Mouse (Mus musculus) hindbrain, embryonic 10.5 days (tissue): ENCODE data around the gene Galntl6. TPM values are rescaled to one million over a fixed set of nuclear protein-coding genes. Genes with fewer than 3 reads are reported as not detected.

Experiments used
- DNase-seq: peaks from one replicate; pipeline ENCODE4 v3.0.0-alpha.2; 2017; ENCODE audit warnings: low spot score
- H3K27ac ChIP-seq: fragments of 300-500 bp; sonication (generic); 2 replicates; pipeline ENCODE4 v1.5.1; 2016; ENCODE audit warnings: mild to moderate bottlenecking, moderate library complexity
- H3K27me3 ChIP-seq: fragments of 300-500 bp; sonication (generic); 2 replicates; pipeline ENCODE4 v1.6.1; 2016; ENCODE audit warnings: mild to moderate bottlenecking; ENCODE audit not compliant: poor library complexity, insufficient read depth, severe bottlenecking
- H3K36me3 ChIP-seq: fragments of 300-500 bp; sonication (generic); 2 replicates; pipeline ENCODE4 v1.6.1; 2016; ENCODE audit warnings: mild to moderate bottlenecking, moderate library complexity
- H3K4me1 ChIP-seq: fragments of 300-500 bp; sonication (generic); replicated peaks from 2 replicates; pipeline ENCODE4 v1.6.1; 2016; ENCODE audit warnings: mild to moderate bottlenecking
- H3K4me3 ChIP-seq: fragments of 300-500 bp; sonication (generic); 2 replicates; pipeline ENCODE4 v1.5.1; 2016; ENCODE audit warnings: mild to moderate bottlenecking, moderate library complexity
- H3K9me3 ChIP-seq: fragments of 300-500 bp; sonication (generic); 2 replicates; pipeline ENCODE4 v1.6.1; 2016; ENCODE audit warnings: mild to moderate bottlenecking, moderate library complexity
- WGBS: fragments of 180-500 bp; shearing (Covaris S2); methylation state at CpG from one replicate; pipeline ENCODE4 v1.1.7; 2016; 5-methylcytosine and 5-hydroxymethylcytosine counted together
- polyA plus RNA-seq: library from polyadenylated mRNA; unstranded; fragments of >200 nt; fragmentation: Nextera tagmentation; extraction: Ambion mirVana; gene quantifications from 2 replicates; pipeline ENCODE4 v1.2.1, GENCODE M21; 2016

Galntl6 gene
- 0.20 and 1.3 TPM in 2 replicates for polyA plus RNA-seq

DNA sequence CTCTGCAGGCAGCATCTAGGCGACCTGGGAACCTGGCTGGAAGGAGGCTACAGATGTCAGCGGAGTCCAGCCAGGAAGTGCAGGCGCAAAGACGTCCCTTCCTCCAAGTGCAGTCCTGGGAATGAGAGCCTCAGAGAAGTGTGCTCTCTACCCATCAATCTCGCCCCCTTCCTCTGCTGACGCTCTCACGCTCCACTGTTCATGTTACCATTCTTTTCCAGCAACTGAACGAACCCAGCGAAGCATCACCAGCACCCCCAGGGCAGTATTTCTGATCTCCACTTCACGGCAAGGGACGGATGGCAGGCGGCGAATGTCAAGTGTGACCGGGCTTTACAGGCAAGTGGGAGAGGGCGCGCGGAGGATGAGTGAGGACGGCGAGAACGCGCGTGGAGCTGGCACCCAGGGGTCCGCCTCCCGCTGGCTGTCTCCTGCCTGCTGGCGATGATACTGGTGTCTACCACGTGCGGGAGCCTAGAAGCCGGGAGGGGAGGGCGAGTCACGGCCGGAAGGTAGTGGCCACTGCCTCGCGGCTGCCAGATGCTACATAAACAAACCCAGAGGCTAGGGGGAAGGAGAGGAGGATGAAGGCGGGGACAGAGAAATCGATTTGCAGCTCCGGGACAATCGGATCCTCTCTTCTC is at the start of gene Galntl6:
Gene Galntl6 (minus strand): TSS at position 445 of the 644 bp plus-strand sequence.
- Histone ChIP-seq H3K9me3 (no peaks in the 10 kb centered on the region), H3K4me1 (peaks cover 18% of the 10 kb centered on the region), H3K27ac (peak within 1 kb of the TSS; percentile 63), H3K4me3 (peak within 1 kb of the TSS; percentile 75), H3K36me3 (no peaks in the 10 kb centered on the region), H3K27me3 (peaks cover 27% of the 10 kb centered on the region)
- DNase-seq = peak; percentile 50
- under 1% methylated on average over 37 of the region's 37 CpGs for WGBS

- no peaks in the 10 kb centered on the region for H3K27me3 ChIP-seq
- no peak overlapping the region for H3K4me3 ChIP-seq
- 78% methylated on average over 5 of the region's 5 CpGs for WGBS
- no peak for DNase-seq
- no peaks in the 10 kb centered on the region for H3K36me3 ChIP-seq
- H3K27ac ChIP-seq = no peak overlapping the region
- H3K9me3 ChIP-seq = no peaks in the 10 kb centered on the region
- no peaks in the 10 kb centered on the region for H3K4me1 ChIP-seq
Observed at GRCm38 (mm10) chr8:58957195-58957739, 44.8 kb upstream of the Galntl6 start.

GRCm38 (mm10) chr8:58943773-58944172 is 31.3 kb upstream of the Galntl6 start:
- H3K4me3 ChIP-seq = no peak overlapping the region
- no peaks in the 10 kb centered on the region for H3K36me3 ChIP-seq
- no peak overlapping the region for H3K27ac ChIP-seq
- H3K27me3 ChIP-seq = no peaks in the 10 kb centered on the region
- WGBS = 91% methylated on average over 4 of the region's 4 CpGs
- H3K4me1 ChIP-seq = no peaks in the 10 kb centered on the region
- no peaks in the 10 kb centered on the region for H3K9me3 ChIP-seq
- no peak for DNase-seq

DNA sequence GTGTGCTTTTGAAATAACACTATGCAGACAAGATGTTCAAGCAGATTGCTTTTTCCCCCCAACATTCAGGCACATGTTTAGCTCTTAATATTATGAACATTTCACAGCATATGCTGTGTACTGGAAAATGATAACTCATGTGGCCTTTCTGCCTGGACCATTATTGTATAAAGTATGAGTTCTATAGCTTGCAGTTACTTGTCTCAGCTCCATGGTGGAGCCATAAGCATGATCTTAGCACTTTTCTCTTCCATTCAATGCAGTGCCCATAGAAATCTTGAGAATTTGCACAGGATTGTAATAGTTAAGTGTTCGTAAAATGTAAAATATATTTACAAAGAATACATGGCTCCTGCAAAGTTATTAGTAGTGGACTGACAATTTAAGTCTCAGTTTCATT is 18.6 kb upstream of the Galntl6 start:
- Histone ChIP-seq H3K27ac (no peak overlapping the region), H3K4me3 (no peak overlapping the region), H3K27me3 (no peaks in the 10 kb centered on the region), H3K9me3 (no peaks in the 10 kb centered on the region), H3K36me3 (no peaks in the 10 kb centered on the region), H3K4me1 (no peaks in the 10 kb centered on the region)
- WGBS = 90% methylated on average over 1 of the region's 1 CpGs
- no peak for DNase-seq

DNA sequence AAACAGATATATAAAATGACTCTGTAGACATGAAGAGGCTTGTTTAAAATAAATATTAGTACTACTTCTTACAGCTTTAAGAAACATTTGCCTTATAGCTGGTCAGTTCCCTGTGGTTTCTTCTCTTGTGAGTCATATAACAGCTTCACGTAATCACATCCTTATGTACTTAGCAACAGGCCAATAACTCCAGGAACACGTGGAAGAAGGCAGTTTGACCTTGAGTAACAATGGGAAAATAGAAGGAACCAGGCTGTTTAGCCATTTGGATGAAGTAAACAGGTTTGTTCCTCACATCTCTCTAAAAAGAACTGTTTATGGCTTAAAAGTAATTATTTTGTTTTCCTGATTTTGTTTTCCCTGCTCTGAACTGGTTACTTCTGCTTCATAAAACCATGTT is 2.7 kb upstream of the Galntl6 start:
- Histone ChIP-seq H3K4me1 (peaks cover 18% of the 10 kb centered on the region), H3K36me3 (no peaks in the 10 kb centered on the region)
- WGBS = 73% methylated on average over 2 of the region's 2 CpGs

DNA sequence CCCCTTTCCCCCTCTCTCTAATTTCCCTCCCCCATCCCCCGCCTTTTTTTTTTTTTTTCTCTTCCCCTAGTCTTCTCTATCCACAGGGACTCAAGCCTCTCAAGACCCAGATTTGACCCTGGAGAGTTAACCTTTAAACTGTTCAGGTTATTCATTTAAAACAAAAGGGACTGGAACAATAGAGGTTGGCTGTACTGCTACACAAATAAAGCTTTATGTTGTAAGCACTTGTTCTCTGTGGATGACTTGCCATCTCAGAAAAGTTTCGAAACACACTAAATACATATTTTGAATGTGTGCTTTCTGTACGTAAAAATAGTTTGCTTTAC is 1.2 kb upstream of the Galntl6 start:
- WGBS = 41% methylated on average over 3 of the region's 3 CpGs
- H3K36me3 ChIP-seq = no peaks in the 10 kb centered on the region
- no peak overlapping the region for H3K27ac ChIP-seq
- no peak for DNase-seq
- H3K27me3 ChIP-seq = peaks cover 27% of the 10 kb centered on the region
- peak overlapping the region; percentile 75; the same call in 1 of the 2 replicates for H3K4me3 ChIP-seq
- H3K4me1 ChIP-seq = peaks cover 18% of the 10 kb centered on the region
- no peaks in the 10 kb centered on the region for H3K9me3 ChIP-seq

More for the DNA sequence above, 2.7 kb upstream of the Galntl6 start:
- Histone ChIP-seq H3K4me3 (no peak overlapping the region), H3K27ac (no peak overlapping the region), H3K9me3 (no peaks in the 10 kb centered on the region), H3K27me3 (peaks cover 27% of the 10 kb centered on the region)
- DNase-seq = no peak

- DNase-seq = peak; percentile 34
- Histone ChIP-seq H3K4me3 (peak overlapping the region; percentile 75), H3K27ac (peak overlapping the region; percentile 63), H3K4me1 (peaks cover 18% of the 10 kb centered on the region), H3K36me3 (no peaks in the 10 kb centered on the region), H3K9me3 (no peaks in the 10 kb centered on the region), H3K27me3 (peaks cover 27% of the 10 kb centered on the region)
- WGBS = 1% methylated on average over 30 of the region's 30 CpGs
Observed at GRCm38 (mm10) chr8:58912840-58913639, 600 bp upstream of the Galntl6 start.

DNA sequence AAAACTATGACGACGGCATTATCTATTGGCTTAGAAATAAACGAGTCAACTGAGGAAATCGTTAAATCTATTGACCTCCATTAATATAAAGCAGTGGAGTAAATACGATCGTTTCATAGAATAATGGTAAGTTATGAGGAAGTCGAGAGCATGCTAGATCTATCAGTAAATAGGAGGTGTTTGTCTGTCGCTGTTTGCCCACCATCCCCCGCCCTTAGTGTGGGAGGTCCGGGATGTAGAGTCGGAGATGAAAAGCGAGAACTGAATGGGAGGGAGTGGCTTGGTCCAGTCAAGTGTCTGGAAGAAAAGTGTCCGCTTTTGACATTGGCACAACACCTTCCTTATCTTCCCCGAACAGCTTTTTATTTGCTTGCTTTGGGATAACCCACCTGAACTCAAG is 763 bp downstream of the Galntl6 start, which contains the start of gene BC030500:
Gene BC030500 (plus strand): TSS at position 79 of the 400 bp plus-strand sequence.
- H3K27me3 ChIP-seq = peaks cover 27% of the 10 kb centered on the region
- H3K4me1 ChIP-seq = peaks cover 18% of the 10 kb centered on the region
- DNase-seq = no peak
- no peaks in the 10 kb centered on the region for H3K9me3 ChIP-seq
- H3K27ac ChIP-seq = peak within 1 kb of the TSS; percentile 63
- WGBS = 8% methylated on average over 14 of the region's 14 CpGs
- H3K4me3 ChIP-seq = peak within 1 kb of the TSS; percentile 75
- H3K36me3 ChIP-seq = no peaks in the 10 kb centered on the region

DNA sequence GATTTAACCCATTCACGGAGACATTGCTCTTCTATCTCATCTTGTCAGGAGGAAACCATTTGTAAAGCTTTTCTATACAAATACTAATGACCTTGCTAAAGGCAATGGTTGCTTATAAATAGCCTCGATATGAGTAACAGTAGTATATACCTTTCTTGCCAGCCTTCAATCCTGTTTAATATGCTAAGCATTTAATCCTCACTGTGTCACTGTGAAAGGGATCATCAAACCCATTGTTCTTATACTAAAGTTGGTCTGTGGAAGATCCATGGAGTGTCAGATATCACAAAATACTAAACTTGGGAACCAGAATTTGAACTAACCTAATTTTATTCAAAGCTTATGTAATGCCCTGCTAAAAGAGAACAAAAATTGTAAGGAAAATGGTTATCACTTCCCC is 8.0 kb downstream of the Galntl6 start:
- no peaks in the 10 kb centered on the region for H3K9me3 ChIP-seq
- 35% methylated on average over 2 of the region's 2 CpGs for WGBS

DNA sequence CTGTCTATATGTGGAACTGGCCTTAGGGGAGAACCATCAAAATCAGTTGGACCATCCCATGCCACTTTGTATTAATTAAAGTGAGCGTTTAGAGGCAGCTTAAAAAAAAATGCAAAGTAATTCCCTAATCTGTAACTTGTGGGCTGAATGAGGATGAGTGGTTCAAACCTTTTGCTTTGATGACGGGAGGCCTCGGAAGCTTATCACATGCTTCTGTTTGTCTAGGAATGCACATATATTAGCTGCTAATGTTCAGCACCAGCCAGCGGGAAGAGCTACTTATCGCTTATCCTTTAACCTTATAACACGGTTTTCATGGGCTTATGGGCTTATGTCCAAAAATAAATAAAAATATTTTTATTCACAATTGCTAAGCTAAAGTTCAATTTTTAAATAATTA is 16.5 kb downstream of the Galntl6 start:
- no peaks in the 10 kb centered on the region for H3K9me3 ChIP-seq
- DNase-seq = no peak
- H3K36me3 ChIP-seq = no peaks in the 10 kb centered on the region
- H3K4me3 ChIP-seq = no peak overlapping the region
- no peaks in the 10 kb centered on the region for H3K4me1 ChIP-seq
- WGBS = 84% methylated on average over 6 of the region's 6 CpGs
- no peaks in the 10 kb centered on the region for H3K27me3 ChIP-seq
- no peak overlapping the region for H3K27ac ChIP-seq

More for the DNA sequence above, 8.0 kb downstream of the Galntl6 start:
- no peak for DNase-seq
- Histone ChIP-seq H3K4me1 (no peaks in the 10 kb centered on the region), H3K27ac (no peak overlapping the region), H3K4me3 (no peak overlapping the region), H3K27me3 (no peaks in the 10 kb centered on the region), H3K36me3 (no peaks in the 10 kb centered on the region)

DNA sequence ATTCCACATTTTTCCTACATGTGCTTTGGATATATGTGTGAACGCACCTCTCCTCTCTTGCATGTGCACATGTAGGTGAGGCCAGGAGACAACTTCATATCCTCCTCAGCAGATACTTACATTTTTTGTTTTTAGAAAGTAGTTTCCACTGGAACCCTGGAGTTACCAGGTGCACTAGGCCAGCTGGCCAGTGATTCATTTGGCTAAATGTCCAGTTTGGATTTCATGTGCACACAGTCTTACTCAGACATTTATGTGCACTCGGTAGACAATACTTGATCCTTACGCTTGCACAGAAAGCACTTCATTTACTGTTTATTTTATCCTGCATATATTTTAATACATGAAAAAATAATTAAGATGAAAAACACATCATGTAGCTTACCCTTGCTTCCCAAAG is 21.8 kb downstream of the Galntl6 start:
- WGBS = 92% methylated on average over 3 of the region's 3 CpGs
- Histone ChIP-seq H3K4me3 (no peak overlapping the region), H3K27me3 (no peaks in the 10 kb centered on the region), H3K27ac (no peak overlapping the region), H3K36me3 (no peaks in the 10 kb centered on the region), H3K9me3 (no peaks in the 10 kb centered on the region), H3K4me1 (no peaks in the 10 kb centered on the region)
- DNase-seq = no peak

DNA sequence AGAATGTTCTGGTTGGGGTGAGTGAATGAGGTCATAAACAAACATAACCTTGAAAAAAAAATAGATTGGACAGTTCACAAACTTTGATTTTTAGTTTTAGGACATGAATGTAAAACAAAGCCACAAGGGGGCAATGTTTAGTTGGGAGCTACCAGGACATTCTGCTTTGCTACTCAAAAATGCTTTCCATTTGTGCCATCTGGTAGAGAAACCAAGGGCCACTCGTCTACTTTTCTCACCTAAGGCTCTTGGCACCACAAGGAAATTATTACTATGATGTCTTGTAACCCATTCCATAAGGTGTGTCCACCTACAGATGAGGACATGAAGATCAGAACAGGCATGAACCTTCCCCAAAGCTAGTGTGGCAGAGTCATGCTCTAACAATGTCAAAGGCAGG is 26.0 kb downstream of the Galntl6 start:
- Histone ChIP-seq H3K27ac (no peak overlapping the region), H3K9me3 (no peaks in the 10 kb centered on the region), H3K27me3 (no peaks in the 10 kb centered on the region), H3K4me3 (no peak overlapping the region), H3K36me3 (no peaks in the 10 kb centered on the region), H3K4me1 (no peaks in the 10 kb centered on the region)
- WGBS = 30% methylated on average over 1 of the region's 1 CpGs
- DNase-seq = no peak

GRCm38 (mm10) chr8:58824347-58824746 is 88.1 kb downstream of the Galntl6 start:
- Histone ChIP-seq H3K36me3 (no peaks in the 10 kb centered on the region), H3K27me3 (no peaks in the 10 kb centered on the region), H3K4me3 (no peak overlapping the region), H3K27ac (no peak overlapping the region), H3K4me1 (no peaks in the 10 kb centered on the region), H3K9me3 (no peaks in the 10 kb centered on the region)
- no peak for DNase-seq
